Mouse (Mus musculus) bone marrow macrophage, adult 2 months (primary cell): ENCODE measurements around the gene Acvr1b.

Source experiments
- CTCF ChIP-seq: IDR thresholded peaks from 2 replicates; pipeline ENCODE4 v1.5.1; 2012; ENCODE audit warnings: low read depth, mild to moderate bottlenecking, low read length, moderate library complexity
- POLR2A ChIP-seq: IDR thresholded peaks from 2 replicates; pipeline ENCODE4 v1.6.1; 2012; ENCODE audit warnings: mild to moderate bottlenecking, low read depth, low read length, borderline replicate concordance

DNA sequence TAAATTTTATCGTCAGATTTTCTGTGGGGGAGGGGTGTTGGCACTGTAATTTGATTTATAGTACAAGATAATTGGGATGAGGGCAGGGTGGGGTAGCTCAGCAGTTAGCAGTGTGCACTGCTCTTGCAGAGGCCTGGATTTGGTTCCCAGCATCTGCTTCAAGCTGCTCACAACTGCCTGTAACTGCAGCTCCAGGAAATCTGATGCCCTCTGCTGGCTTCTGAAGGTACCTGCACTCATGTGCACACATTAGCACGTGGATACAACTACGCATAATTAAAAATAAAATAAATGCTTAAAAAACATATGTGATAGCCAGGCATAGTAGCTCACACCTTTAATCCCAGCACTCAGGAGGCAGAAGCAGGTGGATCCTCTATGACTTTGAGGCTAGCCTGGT is 11.7 kb downstream of the Acvr1b start:
- TF ChIP-seq POLR2A, result no peak
- no peak for TF ChIP-seq CTCF
